Mouse (Mus musculus): ENCODE measurements around the gene Rer1. TPM values are rescaled to one million over a fixed set of nuclear protein-coding genes. Genes with fewer than 3 reads are reported as not detected.

The Rer1 gene
- polyA plus RNA-seq (2014; fragmentation: Nextera tagmentation; extraction: Ambion mirVana) = 145 and 148 TPM in 2 replicates

GRCm38 (mm10) chr4:155086108-155087024 is at the start of gene Rer1, which contains the start of gene Morn1:
Rer1 (minus strand) TSS chr4:155086382.
Morn1 (plus strand) TSS chr4:155086577.
- Histone ChIP-seq H3K4me1 (replicated peaks; ENCODE audit: control insufficient read depth, insufficient read depth, low read length) (peaks cover 21% of the 10 kb centered on the region), H3K4me2 (replicated peaks) (peak within 1 kb of the TSS; percentile 98), H3K9ac (peak within 1 kb of the TSS; percentile 80), H3K27ac (peak within 1 kb of the TSS; percentile 84), H3K36me3 (replicated peaks; ENCODE audit: control insufficient read depth, insufficient read depth) (peaks cover 32% of the 10 kb centered on the region), H3K9me3 (ENCODE audit: control insufficient read depth, low read length) (no peaks in the 10 kb centered on the region), H3K4me3 (replicated peaks; ENCODE audit: low read length) (peak within 1 kb of the TSS; percentile 80), H3K27me3 (ENCODE audit: control insufficient read depth, insufficient read depth, low read length) (no peaks in the 10 kb centered on the region)
- ATAC-seq (ENCODE audit: low FRiP score) (peak; percentile 96), DNase-seq (ENCODE audit: low spot score) (peak; percentile 100)
- under 1% methylated on average over 82 of the region's 85 CpGs for WGBS

GRCm38 (mm10) chr4:155134686-155135172 is 48.5 kb upstream of the Rer1 start:
- WGBS = 86% methylated on average over 7 of the region's 7 CpGs

GRCm38 (mm10) chr4:155133658-155134417 is 47.7 kb upstream of the Rer1 start:
- no peak overlapping the region for H3K4me2 ChIP-seq (replicated peaks)
- DNase-seq (ENCODE audit: low spot score) (no peak), ATAC-seq (ENCODE audit: low FRiP score) (no peak)
- WGBS = 31% methylated on average over 20 of the region's 20 CpGs
- no peaks in the 10 kb centered on the region for H3K27me3 ChIP-seq (ENCODE audit: control insufficient read depth, insufficient read depth, low read length)
- H3K36me3 ChIP-seq (replicated peaks; ENCODE audit: control insufficient read depth, insufficient read depth) = no peaks in the 10 kb centered on the region
- no peak overlapping the region for H3K4me3 ChIP-seq (replicated peaks; ENCODE audit: low read length)
- 0 out of 2 replicates have a peak overlapping the region, but pooled peaks have one; percentile 14 for H3K27ac ChIP-seq
- peak overlapping the region; percentile 28; the same call in 1 of the 2 replicates for H3K9ac ChIP-seq
- no peaks in the 10 kb centered on the region for H3K9me3 ChIP-seq (ENCODE audit: control insufficient read depth, low read length)
- peaks cover 25% of the 10 kb centered on the region for H3K4me1 ChIP-seq (replicated peaks; ENCODE audit: control insufficient read depth, insufficient read depth, low read length)

More at GRCm38 (mm10) chr4:155134686-155135172, 48.5 kb upstream of the Rer1 start:
- no peak overlapping the region for H3K4me3 ChIP-seq (replicated peaks; ENCODE audit: low read length)
- no peak overlapping the region for H3K9ac ChIP-seq
- peaks cover 20% of the 10 kb centered on the region for H3K4me1 ChIP-seq (replicated peaks; ENCODE audit: control insufficient read depth, insufficient read depth, low read length)
- DNase-seq (ENCODE audit: low spot score) (no peak), ATAC-seq (ENCODE audit: low FRiP score) (no peak)
- H3K9me3 ChIP-seq (ENCODE audit: control insufficient read depth, low read length) = no peaks in the 10 kb centered on the region
- 0 out of 2 replicates have a peak overlapping the region, but pooled peaks have one; percentile 4 for H3K27ac ChIP-seq
- no peaks in the 10 kb centered on the region for H3K27me3 ChIP-seq (ENCODE audit: control insufficient read depth, insufficient read depth, low read length)
- H3K36me3 ChIP-seq (replicated peaks; ENCODE audit: control insufficient read depth, insufficient read depth) = no peaks in the 10 kb centered on the region
- H3K4me2 ChIP-seq (replicated peaks) = no peak overlapping the region

GRCm38 (mm10) chr4:155133188-155133587 is 47.0 kb upstream of the Rer1 start:
- ATAC-seq (ENCODE audit: low FRiP score) (no peak), DNase-seq (ENCODE audit: low spot score) (no peak)
- Histone ChIP-seq H3K4me1 (replicated peaks; ENCODE audit: control insufficient read depth, insufficient read depth, low read length) (peaks cover 25% of the 10 kb centered on the region), H3K4me3 (replicated peaks; ENCODE audit: low read length) (no peak overlapping the region), H3K36me3 (replicated peaks; ENCODE audit: control insufficient read depth, insufficient read depth) (no peaks in the 10 kb centered on the region), H3K27me3 (ENCODE audit: control insufficient read depth, insufficient read depth, low read length) (no peaks in the 10 kb centered on the region), H3K27ac (no peak overlapping the region), H3K9me3 (ENCODE audit: control insufficient read depth, low read length) (no peaks in the 10 kb centered on the region), H3K9ac (no peak overlapping the region), H3K4me2 (replicated peaks) (no peak overlapping the region)
- 38% methylated on average over 3 of the region's 3 CpGs for WGBS

GRCm38 (mm10) chr4:155130616-155131015 is 44.4 kb upstream of the Rer1 start:
- ATAC-seq (ENCODE audit: low FRiP score) (no peak), DNase-seq (ENCODE audit: low spot score) (no peak)
- H3K27me3 ChIP-seq (ENCODE audit: control insufficient read depth, insufficient read depth, low read length) = no peaks in the 10 kb centered on the region
- no peaks in the 10 kb centered on the region for H3K36me3 ChIP-seq (replicated peaks; ENCODE audit: control insufficient read depth, insufficient read depth)
- H3K27ac ChIP-seq = 0 out of 2 replicates have a peak overlapping the region, but pooled peaks have one; percentile 18
- H3K9me3 ChIP-seq (ENCODE audit: control insufficient read depth, low read length) = no peaks in the 10 kb centered on the region
- 73% methylated on average over 7 of the region's 7 CpGs for WGBS
- no peak overlapping the region for H3K4me2 ChIP-seq (replicated peaks)
- H3K4me3 ChIP-seq (replicated peaks; ENCODE audit: low read length) = no peak overlapping the region
- H3K9ac ChIP-seq = no peak overlapping the region
- H3K4me1 ChIP-seq (replicated peaks; ENCODE audit: control insufficient read depth, insufficient read depth, low read length) = peaks cover 34% of the 10 kb centered on the region

GRCm38 (mm10) chr4:155129996-155130395 is 43.8 kb upstream of the Rer1 start:
- WGBS = 68% methylated on average over 14 of the region's 14 CpGs
- Histone ChIP-seq H3K36me3 (replicated peaks; ENCODE audit: control insufficient read depth, insufficient read depth) (no peaks in the 10 kb centered on the region), H3K4me2 (replicated peaks) (no peak overlapping the region), H3K27ac (0 out of 2 replicates have a peak overlapping the region, but pooled peaks have one; percentile 18), H3K27me3 (ENCODE audit: control insufficient read depth, insufficient read depth, low read length) (no peaks in the 10 kb centered on the region), H3K4me3 (replicated peaks; ENCODE audit: low read length) (no peak overlapping the region), H3K9ac (no peak overlapping the region), H3K9me3 (ENCODE audit: control insufficient read depth, low read length) (no peaks in the 10 kb centered on the region), H3K4me1 (replicated peaks; ENCODE audit: control insufficient read depth, insufficient read depth, low read length) (peaks cover 34% of the 10 kb centered on the region)
- peak; percentile 70 for DNase-seq (ENCODE audit: low spot score)
- peak; percentile 48; the same call in 1 of the 2 replicates for ATAC-seq (ENCODE audit: low FRiP score)

GRCm38 (mm10) chr4:155129132-155129917 is 43.1 kb upstream of the Rer1 start:
- H3K27ac ChIP-seq = 0 out of 2 replicates have a peak overlapping the region, but pooled peaks have one; percentile 35
- H3K4me3 ChIP-seq (replicated peaks; ENCODE audit: low read length) = no peak overlapping the region
- H3K4me1 ChIP-seq (replicated peaks; ENCODE audit: control insufficient read depth, insufficient read depth, low read length) = peaks cover 34% of the 10 kb centered on the region
- no peak for DNase-seq (ENCODE audit: low spot score)
- ATAC-seq (ENCODE audit: low FRiP score) = no peak
- 92% methylated on average over 10 of the region's 10 CpGs for WGBS
- no peak overlapping the region for H3K9ac ChIP-seq
- no peak overlapping the region for H3K4me2 ChIP-seq (replicated peaks)
- no peaks in the 10 kb centered on the region for H3K9me3 ChIP-seq (ENCODE audit: control insufficient read depth, low read length)
- H3K36me3 ChIP-seq (replicated peaks; ENCODE audit: control insufficient read depth, insufficient read depth) = no peaks in the 10 kb centered on the region
- H3K27me3 ChIP-seq (ENCODE audit: control insufficient read depth, insufficient read depth, low read length) = no peaks in the 10 kb centered on the region

- ATAC-seq (ENCODE audit: low FRiP score) = no peak
- Histone ChIP-seq H3K9me3 (ENCODE audit: control insufficient read depth, low read length) (no peaks in the 10 kb centered on the region), H3K4me1 (replicated peaks; ENCODE audit: control insufficient read depth, insufficient read depth, low read length) (peaks cover 24% of the 10 kb centered on the region; the same call in 1 of the 2 replicates), H3K4me2 (replicated peaks) (no peak overlapping the region), H3K4me3 (replicated peaks; ENCODE audit: low read length) (no peak overlapping the region), H3K36me3 (replicated peaks; ENCODE audit: control insufficient read depth, insufficient read depth) (no peaks in the 10 kb centered on the region), H3K27me3 (ENCODE audit: control insufficient read depth, insufficient read depth, low read length) (no peaks in the 10 kb centered on the region), H3K9ac (no peak overlapping the region), H3K27ac (no peak overlapping the region)
- 91% methylated on average over 15 of the region's 15 CpGs for WGBS
- DNase-seq (ENCODE audit: low spot score) = no peak
Observed at GRCm38 (mm10) chr4:155128411-155128810, 42.2 kb upstream of the Rer1 start.

Measured in hindbrain, embryonic 14.5 days (tissue).